In genomic region chr19:10809428-10810175, GRCm38 (mm10) we compare ENCODE assay signal across 11 mouse cellular contexts. TPM values are rescaled to one million over a fixed set of nuclear protein-coding genes. Genes with fewer than 3 reads are reported as not detected.
A peak's percentile ranks its signal among the peaks of the same experiment; 100 is the strongest.
DNase-seq lines count a peak whose midpoint lies in the region; ATAC-seq and TF ChIP-seq lines count a peak whose summit lies in the region.
"Had no signal": no experiment of that assay in that cellular context is flagged by ENCODE, and none has a peak within 500 bp of the region (broad histone marks: within the 10 kb centered on the region; RNA-seq: fewer than 3 reads in every experiment).

No protein-coding gene starts in this region.

- DNase-seq in CD4-positive, CD25-positive, alpha-beta regulatory T cell, adult 2 months (ENCODE audit: low read depth, low spot score) = peak; percentile 64
- peak; percentile 13 for DNase-seq in thymus, postnatal 14 days
- no peak for DNase-seq in thymus, adult 2 months
- peak; percentile 24 for DNase-seq in lung, postnatal 25 days (ENCODE audit: low spot score)
- no peak for DNase-seq in adrenal gland, adult 18-20 months (ENCODE audit: low spot score in 2 of 2)
- no peak for DNase-seq in urinary bladder, postnatal 4 days (ENCODE audit: low spot score in 2 of 2)
- DNase-seq: thymus, postnatal 25 days had no signal

- TF ChIP-seq POLR2A in thymus, adult 2 months (IDR thresholded peaks at IDR 0.05; ENCODE audit: control insufficient read depth, extremely low read depth, insufficient read depth, low read length, poor library complexity) = no peak

- no peaks in the 10 kb centered on the region for H3K27me3 ChIP-seq in thymus, adult 2 months (ENCODE audit: control insufficient read depth, insufficient read depth, low read length)

- 90% methylated on average over 11 of the region's 11 CpGs for WGBS in thymus, adult 2 months

- H3K4me3 ChIP-seq in thymus, adult 2 months (ENCODE audit: control insufficient read depth, insufficient read depth, low read length) = no peak overlapping the region

- ATAC-seq in CD4-positive, CD25-positive, alpha-beta regulatory T cell, adult 4 months = no peak
- ATAC-seq in megakaryocyte, adult 5-6 weeks (ENCODE audit: poor library complexity, severe bottlenecking) = no peak
- ATAC-seq: activated CD4-positive, CD25-positive, alpha-beta regulatory T cell, adult 4 months had no signal

- no peak overlapping the region for H3K27ac ChIP-seq in thymus, adult 2 months (ENCODE audit: control insufficient read depth, insufficient read depth, low read length)

- H3K4me1 ChIP-seq in thymus, adult 2 months (replicated peaks; ENCODE audit: control insufficient read depth, insufficient read depth, low read length) = peaks cover 9% of the 10 kb centered on the region

- TF ChIP-seq CTCF in thymus, adult 2 months (IDR thresholded peaks at IDR 0.05; ENCODE audit: borderline replicate concordance, control insufficient read depth, extremely low read depth, insufficient read depth, low read length, poor library complexity) = no peak

- peaks cover 30% of the 10 kb centered on the region for H3K36me3 ChIP-seq in thymus, adult 2 months (ENCODE audit: control insufficient read depth, insufficient read depth, low read length)

RNA-seq across cellular contexts. Expression of gene Cd6, which starts 20.3 kb away (rescaled TPM):
- 100 to 1,000 TPM; 464 to 904 TPM for polyA plus RNA-seq in CD4-positive, CD25-positive, alpha-beta regulatory T cell, adult 4 months (2017; shearing (Covaris generic))
- polyA plus RNA-seq in thymus, adult 2 months (2012; rRNA removed) = 317 and 321 TPM in 2 replicates
- under 1 TPM in 1 of 2 experiments, not detected in 1; 0.32 TPM for total RNA-seq in adrenal gland, adult 18-20 months (2021)
- 1.0 TPM in 1 of 2 replicates, not detected in the other for total RNA-seq in megakaryocyte, adult 5-6 weeks (2015)
- 0.26 and 0.37 TPM in 2 replicates for total RNA-seq in megakaryocyte, adult 5-6 weeks (2017)
- polyA plus RNA-seq: neural tube, embryonic 14.5 days had no signal

RNA-seq across cellular contexts. Expression of gene Slc15a3, which starts 29.9 kb away (rescaled TPM):
- polyA plus RNA-seq in CD4-positive, CD25-positive, alpha-beta regulatory T cell, adult 4 months (2017; shearing (Covaris generic)) = 1 to 10 TPM; 2.0 to 4.2 TPM
- polyA plus RNA-seq in thymus, adult 2 months (2012; rRNA removed) = 26.1 and 29.7 TPM in 2 replicates
- total RNA-seq in adrenal gland, adult 18-20 months (2021) = 1 to 10 TPM; 3.1 to 6.5 TPM
- total RNA-seq in megakaryocyte, adult 5-6 weeks (2015) = 31.4 and 31.6 TPM in 2 replicates
- total RNA-seq in megakaryocyte, adult 5-6 weeks (2017) = 18.0 and 20.2 TPM in 2 replicates

Comparison
In these comparisons a context has a peak if more than half of its experiments do, and no peak if none do; other contexts are left out.
1. DNase-seq: peak in CD4-positive, CD25-positive, alpha-beta regulatory T cell, adult 2 months (single experiment), thymus, postnatal 14 days (single experiment) and lung, postnatal 25 days (single experiment); none in thymus, adult 2 months (single experiment), adrenal gland, adult 18-20 months (0 of 2) and urinary bladder, postnatal 4 days (0 of 2).